Mouse (Mus musculus) thymus, adult 2 months (tissue): ENCODE measurements around the gene Gprin1.

Experiments
- CTCF ChIP-seq: fragments of 200-500 bp; IDR thresholded peaks from 2 replicates; pipeline ENCODE4 v1.5.1; 2012; ENCODE audit warnings: mild to moderate bottlenecking, control low read depth, low read length, moderate library complexity, borderline replicate concordance; ENCODE audit not compliant: control insufficient read depth, poor library complexity, insufficient read depth; ENCODE audit errors: extremely low read depth
- POLR2A ChIP-seq: fragments of 200-500 bp; IDR thresholded peaks from 2 replicates; pipeline ENCODE4 v1.6.1; 2012; ENCODE audit warnings: mild to moderate bottlenecking, low read length, control low read depth, moderate library complexity; ENCODE audit not compliant: control insufficient read depth, poor library complexity, insufficient read depth; ENCODE audit errors: extremely low read depth

GRCm38 (mm10) chr13:54692711-54693557 is 56.7 kb downstream of the Gprin1 start:
- no peak for TF ChIP-seq POLR2A
- no peak for TF ChIP-seq CTCF
